Mouse (Mus musculus) kidney, embryonic 14.5 days (tissue): ENCODE measurements around the gene Glis1. TPM values are rescaled to one million over a fixed set of nuclear protein-coding genes. Genes with fewer than 3 reads are reported as not detected.

Source experiments
- ATAC-seq: fragments of 200-750 bp; cut with Nextera tagmentation; 2 replicates; pipeline ENCODE4 v1.8.0; 2017; ENCODE audit warnings: moderate number of reproducible peaks, mild to moderate bottlenecking, moderate TSS enrichment, moderate library complexity; ENCODE audit not compliant: low FRiP score, low TSS enrichment
- H3K27ac ChIP-seq: fragments of 300-500 bp; sonication (generic); 2 replicates; pipeline ENCODE4 v1.5.1; 2014; ENCODE audit warnings: low read depth, mild to moderate bottlenecking, low read length, moderate library complexity, mixed read lengths
- H3K27me3 ChIP-seq: fragments of 300-500 bp; sonication (generic); 2 replicates; pipeline ENCODE4 v1.6.1; 2014; ENCODE audit warnings: mild to moderate bottlenecking, low read length; ENCODE audit not compliant: control insufficient read depth, insufficient read depth
- H3K36me3 ChIP-seq: fragments of 300-500 bp; sonication (generic); 2 replicates; pipeline ENCODE4 v1.6.1; 2014; ENCODE audit warnings: low read length, mixed read lengths; ENCODE audit not compliant: control insufficient read depth, insufficient read depth
- H3K4me1 ChIP-seq: fragments of 300-500 bp; sonication (generic); 2 replicates; pipeline ENCODE4 v1.6.1; 2014; ENCODE audit warnings: low read length, mixed read lengths; ENCODE audit not compliant: control insufficient read depth, insufficient read depth
- H3K4me2 ChIP-seq: fragments of 300-500 bp; sonication (generic); replicated peaks from 2 replicates; pipeline ENCODE4 v1.6.1; 2014; ENCODE audit warnings: low read depth, mild to moderate bottlenecking, low read length
- H3K4me3 ChIP-seq: fragments of 300-500 bp; sonication (generic); 2 replicates; pipeline ENCODE4 v1.5.1; 2014; ENCODE audit warnings: mild to moderate bottlenecking, low read length
- H3K9ac ChIP-seq: fragments of 300-500 bp; sonication (generic); 2 replicates; pipeline ENCODE4 v1.6.1; 2014; ENCODE audit warnings: low read depth, mild to moderate bottlenecking, low read length, moderate library complexity
- H3K9me3 ChIP-seq: fragments of 300-500 bp; sonication (generic); 2 replicates; pipeline ENCODE4 v1.6.1; 2016; ENCODE audit warnings: low read length; ENCODE audit not compliant: control insufficient read depth
- WGBS: fragments of 180-500 bp; shearing (Covaris S2); extraction: QIAGEN DNeasy Blood & Tissue Kit; methylation state at CpG from one replicate; pipeline ENCODE4 v1.1.7; 2014; 5-methylcytosine and 5-hydroxymethylcytosine counted together
- polyA plus RNA-seq: library from polyadenylated mRNA; unstranded; fragments of >200 nt; fragmentation: Nextera tagmentation; extraction: Ambion mirVana; gene quantifications from 2 replicates; pipeline ENCODE4 v1.2.1, GENCODE M21; 2014

Gene Glis1
- polyA plus RNA-seq, 1 experiment from 2014 or later = 4.3 TPM

GRCm38 (mm10) chr4:107518766-107519165, 84.4 kb downstream of the Glis1 start:
- 77% methylated on average over 11 of the region's 11 CpGs for WGBS
- H3K36me3 ChIP-seq = no peaks in the 10 kb centered on the region
- H3K27me3 ChIP-seq = no peaks in the 10 kb centered on the region
- H3K4me1 ChIP-seq = peaks cover 10% of the 10 kb centered on the region
- no peak for ATAC-seq
- no peak overlapping the region for H3K4me2 ChIP-seq
- no peaks in the 10 kb centered on the region for H3K9me3 ChIP-seq
- H3K9ac ChIP-seq = no peak overlapping the region
- no peak overlapping the region for H3K4me3 ChIP-seq
- no peak overlapping the region for H3K27ac ChIP-seq

- ATAC-seq = no peak
- H3K36me3 ChIP-seq = no peaks in the 10 kb centered on the region
- H3K4me3 ChIP-seq = no peak overlapping the region
- 91% methylated on average over 5 of the region's 5 CpGs for whole genome bisulfite sequencing
- peaks cover 14% of the 10 kb centered on the region for H3K4me1 ChIP-seq
- H3K4me2 ChIP-seq = no peak overlapping the region
- H3K27me3 ChIP-seq = no peaks in the 10 kb centered on the region
- H3K27ac ChIP-seq = no peak overlapping the region
- H3K9me3 ChIP-seq = no peaks in the 10 kb centered on the region
- no peak overlapping the region for H3K9ac ChIP-seq
These were observed 85.7 kb downstream of the Glis1 start for GRCm38 (mm10) chr4:107520071-107520470.

- H3K36me3 ChIP-seq = no peaks in the 10 kb centered on the region
- H3K4me2 ChIP-seq = no peak overlapping the region
- no peak for ATAC-seq
- no peak overlapping the region for H3K9ac ChIP-seq
- no peaks in the 10 kb centered on the region for H3K9me3 ChIP-seq
- H3K4me1 ChIP-seq = peaks cover 14% of the 10 kb centered on the region
- no peak overlapping the region for H3K27ac ChIP-seq
- 76% methylated on average over 5 of the region's 5 CpGs for WGBS
- H3K27me3 ChIP-seq = no peaks in the 10 kb centered on the region
- no peak overlapping the region for H3K4me3 ChIP-seq
These were observed 86.4 kb downstream of the Glis1 start for GRCm38 (mm10) chr4:107520816-107521215.

- Histone ChIP-seq H3K4me3 (no peak overlapping the region), H3K9me3 (no peaks in the 10 kb centered on the region), H3K9ac (no peak overlapping the region), H3K27ac (no peak overlapping the region), H3K4me2 (no peak overlapping the region), H3K27me3 (no peaks in the 10 kb centered on the region), H3K36me3 (no peaks in the 10 kb centered on the region), H3K4me1 (peaks cover 14% of the 10 kb centered on the region)
- ATAC-seq = peak; percentile 70
- 20% methylated on average over 11 of the region's 11 CpGs for WGBS
These were observed 89.3 kb downstream of the Glis1 start for GRCm38 (mm10) chr4:107523607-107524151.

- H3K4me2 ChIP-seq = no peak overlapping the region
- WGBS = 79% methylated on average over 11 of the region's 11 CpGs
- no peaks in the 10 kb centered on the region for H3K4me1 ChIP-seq
- 0 out of 2 replicates have a peak, but pooled peaks cover 3% of the 10 kb centered on the region for H3K9me3 ChIP-seq
- H3K4me3 ChIP-seq = no peak overlapping the region
- ATAC-seq = no peak
- H3K27me3 ChIP-seq = no peaks in the 10 kb centered on the region
- no peaks in the 10 kb centered on the region for H3K36me3 ChIP-seq
- H3K9ac ChIP-seq = no peak overlapping the region
- no peak overlapping the region for H3K27ac ChIP-seq
These were observed 100.7 kb downstream of the Glis1 start for GRCm38 (mm10) chr4:107535126-107535525.

GRCm38 (mm10) chr4:107538116-107538515, 103.7 kb downstream of the Glis1 start:
- Histone ChIP-seq H3K9ac (no peak overlapping the region), H3K36me3 (no peaks in the 10 kb centered on the region), H3K4me1 (no peaks in the 10 kb centered on the region), H3K9me3 (no peaks in the 10 kb centered on the region), H3K27ac (no peak overlapping the region), H3K4me2 (no peak overlapping the region), H3K4me3 (no peak overlapping the region), H3K27me3 (no peaks in the 10 kb centered on the region)
- WGBS = 27% methylated on average over 13 of the region's 13 CpGs
- peak; percentile 60; the same call in 1 of the 2 replicates for ATAC-seq

- Histone ChIP-seq H3K4me3 (no peak overlapping the region), H3K4me1 (no peaks in the 10 kb centered on the region), H3K36me3 (no peaks in the 10 kb centered on the region), H3K9ac (no peak overlapping the region), H3K27ac (no peak overlapping the region), H3K4me2 (no peak overlapping the region), H3K9me3 (no peaks in the 10 kb centered on the region), H3K27me3 (no peaks in the 10 kb centered on the region)
- peak; percentile 49; the same call in 1 of the 2 replicates for ATAC-seq
- WGBS = 67% methylated on average over 3 of the region's 3 CpGs
These were observed 104.2 kb downstream of the Glis1 start for GRCm38 (mm10) chr4:107538561-107538960.

- Histone ChIP-seq H3K36me3 (no peaks in the 10 kb centered on the region), H3K4me1 (no peaks in the 10 kb centered on the region), H3K4me2 (no peak overlapping the region), H3K9me3 (no peaks in the 10 kb centered on the region), H3K27ac (no peak overlapping the region), H3K4me3 (no peak overlapping the region), H3K27me3 (no peaks in the 10 kb centered on the region), H3K9ac (no peak overlapping the region)
- no peak for ATAC-seq
- 74% methylated on average over 3 of the region's 3 CpGs for WGBS
These were observed 104.6 kb downstream of the Glis1 start for GRCm38 (mm10) chr4:107539021-107539420.

GRCm38 (mm10) chr4:107541821-107542220, 107.4 kb downstream of the Glis1 start:
- H3K27me3 ChIP-seq = no peaks in the 10 kb centered on the region
- no peak overlapping the region for H3K9ac ChIP-seq
- no peak overlapping the region for H3K27ac ChIP-seq
- H3K9me3 ChIP-seq = no peaks in the 10 kb centered on the region
- H3K4me1 ChIP-seq = no peaks in the 10 kb centered on the region
- no peak for ATAC-seq
- WGBS = 61% methylated on average over 4 of the region's 4 CpGs
- H3K4me3 ChIP-seq = no peak overlapping the region
- H3K4me2 ChIP-seq = no peak overlapping the region
- H3K36me3 ChIP-seq = no peaks in the 10 kb centered on the region
